Mouse (Mus musculus): ENCODE data around the gene Psmb2.

DNA sequence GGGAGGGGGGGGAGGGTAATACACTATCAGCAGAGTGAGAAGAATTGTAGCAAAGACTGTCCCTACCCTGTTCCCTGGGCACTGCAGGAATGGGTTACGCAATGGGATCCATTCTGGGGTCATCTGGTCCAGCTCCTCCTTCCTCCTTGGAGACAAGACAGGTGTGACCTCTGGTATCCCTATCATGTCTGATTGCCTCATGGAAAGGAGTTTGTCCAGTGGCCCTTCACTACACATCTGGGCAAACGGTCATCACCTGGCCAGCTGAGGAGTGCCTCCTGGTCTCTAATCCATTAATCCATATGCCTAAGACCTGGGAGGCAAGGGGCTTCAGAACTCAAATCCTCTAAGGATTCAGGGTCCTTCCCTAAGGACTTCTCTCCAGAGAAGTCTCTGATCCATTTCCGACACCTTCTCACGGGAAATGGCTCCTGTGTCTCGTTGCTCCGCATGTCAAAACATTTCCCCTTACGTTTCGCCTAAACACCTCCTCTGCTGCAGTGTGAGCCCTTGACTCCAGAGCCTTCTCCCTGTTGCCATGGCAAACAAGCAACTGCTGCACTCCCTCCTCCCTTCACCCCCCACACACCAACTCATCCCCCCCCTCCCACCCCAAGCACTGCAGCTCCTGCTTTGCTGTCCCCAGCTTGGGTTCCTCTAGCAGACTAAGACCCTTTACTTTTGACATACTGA, 73.6 kb downstream of the Psmb2 start:
- TF ChIP-seq CTCF (IDR thresholded peaks at IDR 0.05; ENCODE audit: borderline replicate concordance, insufficient read depth, low read depth, low read length) (no peak), POLR2A (IDR thresholded peaks at IDR 0.05; ENCODE audit: borderline replicate concordance, insufficient read depth, low read length) (no peak)

All from cerebellum, adult 2 months (tissue).